Mouse (Mus musculus): Measurements from ENCODE around the gene Olfr1404. TPM values are rescaled to one million over a fixed set of nuclear protein-coding genes. Genes with fewer than 3 reads are reported as not detected.
"Not testable (repeated sequence)": the region's sequence is repeated elsewhere in the genome, so short reads cannot be mapped to it uniquely, and the experiment has no call there.

Gene Olfr1404
- not detected for total RNA-seq (2021)
- long read RNA-seq, experiment 1 = 0 reads
- long read RNA-seq, experiment 2 = 0 reads

DNA sequence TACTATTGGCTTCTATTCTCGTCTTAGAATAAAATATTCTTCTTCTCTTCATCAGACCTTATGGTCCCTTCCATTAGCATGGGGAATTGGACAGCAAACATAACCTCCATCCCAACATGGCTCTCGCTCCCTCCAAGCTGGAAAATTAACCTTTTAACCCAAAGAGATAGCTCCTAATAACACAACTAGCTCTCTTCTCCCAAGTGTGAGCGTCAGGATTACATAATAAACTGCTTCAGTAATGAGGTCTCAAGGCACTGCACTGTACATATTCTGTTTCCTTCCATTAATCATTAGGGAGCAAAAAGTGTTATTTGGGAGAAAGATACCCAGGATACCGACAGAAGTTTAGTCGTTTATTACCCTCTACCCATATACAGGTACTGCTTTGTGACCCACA, at the start of gene Olfr1404:
Gene Olfr1404 (plus strand): TSS at position 301 of the 400 bp plus-strand sequence.
- no peak for DNase-seq (ENCODE audit: low spot score in 2 of 2)

DNA sequence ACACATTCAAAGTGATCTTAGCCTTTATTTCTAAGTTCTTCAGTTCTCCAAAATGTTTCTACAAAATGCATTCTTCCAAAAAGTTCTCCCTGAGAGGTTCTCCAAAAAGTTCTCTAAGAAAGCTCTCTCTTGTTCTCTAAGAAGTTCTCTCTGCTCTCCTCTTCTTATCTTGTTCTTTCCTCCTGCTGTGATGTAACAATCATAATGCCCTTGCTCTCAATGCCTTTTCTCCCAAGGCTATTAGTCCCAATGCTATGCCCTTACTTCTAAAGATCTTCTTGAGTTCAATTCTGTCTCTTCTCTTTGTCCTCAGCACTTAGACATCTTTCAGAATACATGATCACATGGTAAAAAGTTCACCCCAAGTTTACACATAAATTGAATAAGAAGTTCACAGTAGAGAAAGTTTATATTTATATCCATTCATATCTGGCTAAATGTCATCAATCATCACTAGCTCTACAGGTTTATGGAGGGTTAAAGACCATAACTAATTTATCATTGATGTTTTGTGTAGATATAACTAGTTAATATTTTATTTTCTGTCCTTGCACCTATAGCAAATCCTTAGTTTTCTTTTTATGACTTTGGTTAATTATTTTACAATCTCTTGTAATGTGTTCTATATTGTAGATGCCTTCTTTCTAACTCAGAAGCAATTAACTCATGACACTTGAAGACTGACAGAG, 37.9 kb upstream of the Olfr1404 start:
- no peak for DNase-seq (ENCODE audit: low spot score in 2 of 2)

DNA sequence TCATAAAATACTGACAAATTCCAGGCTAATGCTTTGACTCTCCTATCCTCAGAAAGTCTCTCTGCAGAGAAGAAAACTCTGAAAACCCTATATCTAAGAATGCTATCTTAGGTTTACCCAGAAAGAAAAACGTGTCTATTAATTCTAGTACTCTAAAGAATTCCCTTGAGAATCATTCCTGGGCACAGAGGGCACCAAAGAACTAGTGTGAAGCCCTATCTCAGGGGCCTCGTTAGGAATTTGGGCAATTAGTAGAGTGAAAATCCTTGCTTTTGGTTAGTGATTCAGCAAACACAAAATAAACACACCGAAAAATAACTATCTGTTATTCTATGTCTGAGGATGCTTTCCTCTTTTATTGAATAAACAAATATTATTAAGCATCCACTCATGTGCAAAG, 21.7 kb upstream of the Olfr1404 start, which contains the start of gene Olfr1406:
Gene Olfr1406 (minus strand): TSS at position 101 of the 400 bp plus-strand sequence.
- DNase-seq (ENCODE audit: low spot score in 2 of 2) = no peak

DNA sequence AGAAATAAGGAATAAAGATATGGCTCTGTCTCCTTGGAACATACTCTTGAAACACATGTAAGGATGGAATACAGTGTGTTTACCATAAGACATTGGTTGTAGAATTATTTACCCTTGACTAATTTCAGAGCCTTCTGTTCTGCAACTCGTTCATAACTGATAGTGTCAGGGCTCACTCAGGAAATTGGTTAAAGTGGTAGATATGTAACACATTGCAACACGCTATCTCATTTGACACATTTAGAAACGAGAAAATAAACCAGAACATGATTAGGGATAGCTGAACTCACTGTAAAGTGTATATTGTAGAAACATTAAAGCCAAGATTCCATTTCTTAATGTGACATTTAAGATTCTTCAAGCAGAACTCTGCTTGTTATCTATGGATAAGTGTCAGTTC, 20.1 kb upstream of the Olfr1404 start:
- DNase-seq (ENCODE audit: low spot score in 2 of 2) = no peak

DNA sequence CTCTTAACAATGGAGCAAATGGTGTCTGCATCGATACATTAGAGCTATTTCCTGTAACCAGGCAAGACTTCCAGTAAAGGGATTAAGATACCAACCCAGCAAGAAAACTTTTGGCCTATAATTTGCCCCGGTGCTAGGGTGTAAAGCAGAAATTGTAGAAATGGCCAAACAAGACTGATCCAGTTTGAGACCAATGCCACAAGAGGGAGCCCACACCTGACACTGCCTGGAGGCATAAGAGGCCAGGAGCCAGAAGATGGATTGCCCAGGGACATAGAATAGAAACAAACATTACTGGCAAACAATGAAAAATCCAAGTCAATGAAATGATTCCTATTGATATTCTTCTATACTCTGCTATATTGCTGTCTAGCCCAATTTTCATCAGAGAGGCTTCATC, 15.8 kb upstream of the Olfr1404 start:
- no peak for DNase-seq (ENCODE audit: low spot score in 2 of 2)

DNA sequence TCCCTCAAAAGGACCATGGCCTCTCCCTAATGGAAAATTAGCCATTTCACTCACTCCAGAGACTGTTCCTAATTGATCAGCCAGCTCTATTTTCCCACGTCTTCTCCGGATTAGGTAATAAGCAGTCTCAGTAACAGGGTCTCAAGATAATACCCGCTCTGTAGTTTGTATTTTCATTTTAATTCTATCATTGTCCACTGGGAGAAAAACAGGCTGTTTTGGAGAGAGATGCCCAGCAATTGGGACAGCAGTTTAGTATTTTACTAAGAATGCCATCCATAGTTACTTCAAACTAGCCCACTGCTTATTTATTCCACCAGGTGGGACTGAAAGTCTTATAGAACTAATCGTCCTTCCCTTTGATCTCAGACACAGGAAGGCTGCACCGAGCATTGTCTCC, 14.7 kb upstream of the Olfr1404 start, which contains the start of gene Olfr218:
Gene Olfr218 (plus strand): TSS at position 301 of the 400 bp plus-strand sequence.
- no peak for DNase-seq (ENCODE audit: low spot score in 2 of 2)

DNA sequence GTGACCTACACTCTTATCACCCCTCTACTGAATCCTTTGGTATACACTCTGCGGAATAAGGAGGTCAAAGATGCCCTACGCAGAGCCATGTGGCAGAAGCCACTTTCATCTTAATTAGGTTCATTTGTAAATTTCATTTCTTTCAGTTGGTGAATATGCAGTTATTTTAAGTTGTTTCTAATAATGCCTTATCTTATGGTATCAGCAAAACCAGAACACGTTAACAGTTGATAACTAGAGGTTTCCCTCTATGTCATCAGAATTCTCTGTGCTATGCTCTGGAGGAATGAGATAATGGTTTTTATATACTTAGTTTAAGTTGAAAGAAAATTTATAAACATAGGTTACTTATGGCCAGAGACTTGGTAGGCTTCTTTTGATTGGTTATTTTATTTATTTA, 4.3 kb downstream of the Olfr1404 start:
- DNase-seq (ENCODE audit: low spot score in 2 of 2) = no peak

DNA sequence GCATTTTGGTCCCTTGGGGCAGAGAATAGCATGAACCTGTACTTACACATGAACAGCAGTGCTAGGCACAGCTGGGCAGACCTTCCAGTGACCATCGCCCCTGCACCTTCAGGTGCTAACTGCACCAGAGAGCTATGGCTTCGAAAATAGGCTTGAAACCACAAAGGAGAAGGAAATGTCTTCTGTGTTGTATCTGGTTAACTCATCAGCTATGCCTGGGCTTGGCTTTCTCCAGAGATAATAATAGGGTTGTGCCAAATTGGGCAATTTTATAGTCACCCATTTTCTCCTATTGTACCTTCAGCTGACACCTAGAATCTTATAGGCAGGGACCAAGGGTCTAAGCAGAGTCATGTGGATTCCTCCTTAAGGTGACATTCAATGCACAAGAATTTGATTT, 14.9 kb downstream of the Olfr1404 start, which contains the start of gene Fcer1a:
Gene Fcer1a (minus strand): TSS at position 134 of the 400 bp plus-strand sequence.
- no peak for DNase-seq (ENCODE audit: low spot score in 2 of 2)

DNA sequence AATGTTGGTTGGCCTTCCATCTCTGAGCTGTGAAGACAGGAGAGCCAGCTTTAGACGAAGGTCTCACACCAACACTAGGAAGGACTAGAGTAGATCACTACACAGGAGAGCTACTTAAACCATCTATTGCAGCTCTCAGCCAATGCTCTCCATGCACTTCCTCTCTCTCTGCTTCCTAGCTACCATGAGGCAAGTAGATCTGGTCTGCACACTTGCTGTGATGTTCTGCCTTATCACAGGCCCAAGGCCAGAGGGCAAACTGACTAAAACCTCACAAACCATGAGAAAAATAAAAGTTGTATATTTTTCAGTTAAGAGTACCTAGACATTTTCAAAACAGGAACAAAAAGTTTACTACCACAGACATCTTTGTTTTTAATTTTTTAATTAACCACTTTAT, 24.8 kb downstream of the Olfr1404 start:
- DNase-seq (ENCODE audit: low spot score in 2 of 2) = not testable (repeated sequence)

DNA sequence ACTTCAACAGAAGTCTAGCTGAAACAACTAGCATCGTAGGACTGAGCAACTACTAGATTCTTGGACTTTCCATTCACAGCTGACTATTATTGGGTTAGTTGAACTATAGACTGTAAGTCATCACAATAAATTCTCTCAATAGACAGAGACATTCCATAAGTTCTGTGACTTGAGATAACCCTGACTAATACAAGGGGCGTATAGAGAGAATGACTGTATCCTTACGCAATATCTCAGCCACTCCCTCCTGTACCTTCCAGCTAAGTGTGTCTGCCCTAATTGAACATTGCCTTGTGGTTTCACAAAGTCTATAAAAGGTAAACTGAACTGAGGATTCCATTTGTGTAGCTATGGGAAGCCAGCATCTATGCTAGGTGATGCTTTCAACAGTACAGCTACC, 37.7 kb downstream of the Olfr1404 start:
- no peak for DNase-seq (ENCODE audit: low spot score in 2 of 2)

DNA sequence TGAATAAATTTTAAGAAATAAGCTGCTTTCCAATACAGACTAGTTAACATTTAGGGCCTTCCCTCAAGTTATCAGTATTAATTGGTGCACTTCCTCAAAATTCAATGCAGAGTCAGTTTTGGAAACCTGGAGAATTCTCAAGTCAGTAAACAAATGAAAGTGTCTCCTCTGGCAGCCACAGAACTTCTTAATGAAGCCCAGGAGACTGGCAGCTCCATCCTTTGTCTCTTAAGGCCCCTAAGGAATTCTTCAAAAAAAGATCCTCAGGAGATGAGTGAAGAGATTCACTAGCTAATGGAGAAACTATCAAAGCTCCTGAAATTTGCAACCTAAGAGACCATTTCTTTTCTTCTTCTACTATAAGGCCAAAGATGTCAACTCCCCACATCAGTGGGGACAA, 53.5 kb downstream of the Olfr1404 start, which contains the start of gene Olfr418:
Gene Olfr418 (plus strand): TSS at position 301 of the 400 bp plus-strand sequence.
- DNase-seq (ENCODE audit: low spot score in 2 of 2) = no peak

Other genes with a start within 250 kb of the Olfr1404 start
- gene Olfr1408, start 75.0 kb upstream of the Olfr1404 start, total RNA-seq (2021) = not detected
- gene Olfr1406, start 21.8 kb upstream of the Olfr1404 start, total RNA-seq (2021) = not detected
- not detected for gene Olfr218, start 14.6 kb upstream of the Olfr1404 start, total RNA-seq (2021)
- gene Fcer1a, start 14.8 kb downstream of the Olfr1404 start, total RNA-seq (2021) = under 1 TPM in 1 of 2 experiments, not detected in 1; 0.42 TPM
- gene Olfr418, start 53.6 kb downstream of the Olfr1404 start, total RNA-seq (2021) = not detected
- not detected for gene Mptx2, start 65.4 kb downstream of the Olfr1404 start, total RNA-seq (2021)
- gene Ackr1, start 121.4 kb downstream of the Olfr1404 start, total RNA-seq (2021) = 1 to 10 TPM in 1 of 2 experiments, under 1 TPM in 1; 0.63 to 2.0 TPM
- gene Aim2, start 138.5 kb downstream of the Olfr1404 start, total RNA-seq (2021) = 1 to 10 TPM; 1.1 to 2.0 TPM
- gene Cadm3, start 155.3 kb downstream of the Olfr1404 start, total RNA-seq (2021) = 1 to 10 TPM; 4.0 to 8.9 TPM

Measured in adrenal gland, adult 18-20 months (tissue).